Mouse (Mus musculus): ENCODE data around the gene Ehmt1.
A peak's percentile ranks its signal among the peaks of the same experiment; 100 is the strongest.

Ehmt1 gene

GRCm38 (mm10) chr2:24910481-24910880 lies 8.9 kb downstream of the Ehmt1 start:
- no peak for DNase-seq

- DNase-seq = no peak
These were observed 13.7 kb downstream of the Ehmt1 start for GRCm38 (mm10) chr2:24905653-24906155.

GRCm38 (mm10) chr2:24904823-24905652 lies 14.4 kb downstream of the Ehmt1 start:
- no peak for DNase-seq

- DNase-seq = no peak
These were observed 16.4 kb downstream of the Ehmt1 start for GRCm38 (mm10) chr2:24902999-24903398.

- no peak for DNase-seq
These were observed 18.4 kb downstream of the Ehmt1 start for GRCm38 (mm10) chr2:24901055-24901454.

GRCm38 (mm10) chr2:24899292-24899691 lies 20.1 kb downstream of the Ehmt1 start:
- no peak for DNase-seq

GRCm38 (mm10) chr2:24896761-24897160 lies 22.7 kb downstream of the Ehmt1 start:
- DNase-seq = no peak

- DNase-seq = no peak
These were observed 25.2 kb downstream of the Ehmt1 start for GRCm38 (mm10) chr2:24894211-24894610.

- DNase-seq = no peak
These were observed 27.1 kb downstream of the Ehmt1 start for GRCm38 (mm10) chr2:24892318-24892717.

- DNase-seq = no peak
These were observed 28.6 kb downstream of the Ehmt1 start for GRCm38 (mm10) chr2:24890541-24891447.

GRCm38 (mm10) chr2:24888895-24889294 lies 30.5 kb downstream of the Ehmt1 start:
- peak; percentile 11 for DNase-seq

GRCm38 (mm10) chr2:24880686-24881085 lies 38.7 kb downstream of the Ehmt1 start:
- DNase-seq = no peak

GRCm38 (mm10) chr2:24870952-24871351 lies 48.5 kb downstream of the Ehmt1 start:
- DNase-seq = no peak

- DNase-seq = peak; percentile 39
These were observed 56.4 kb downstream of the Ehmt1 start for GRCm38 (mm10) chr2:24863010-24863409.

GRCm38 (mm10) chr2:24852408-24852807 lies 67.0 kb downstream of the Ehmt1 start:
- peak; percentile 8 for DNase-seq

GRCm38 (mm10) chr2:24846557-24846956 lies 72.9 kb downstream of the Ehmt1 start:
- DNase-seq = no peak

- DNase-seq = no peak
These were observed 74.2 kb downstream of the Ehmt1 start for GRCm38 (mm10) chr2:24845256-24845655.

- DNase-seq = no peak
These were observed 88.8 kb downstream of the Ehmt1 start for GRCm38 (mm10) chr2:24830614-24831013.

GRCm38 (mm10) chr2:24809746-24810145 lies 109.7 kb downstream of the Ehmt1 start:
- no peak for DNase-seq

- DNase-seq = no peak
These were observed 111.7 kb downstream of the Ehmt1 start for GRCm38 (mm10) chr2:24807691-24808090.

GRCm38 (mm10) chr2:24807036-24807435 lies 112.4 kb downstream of the Ehmt1 start:
- DNase-seq = no peak

- DNase-seq = no peak
These were observed 113.3 kb downstream of the Ehmt1 start for GRCm38 (mm10) chr2:24806143-24806542.

- no peak for DNase-seq
These were observed 113.8 kb downstream of the Ehmt1 start for GRCm38 (mm10) chr2:24805621-24806020.

Data from kidney, adult 18-20 months (tissue).